Mouse (Mus musculus): ENCODE data around the gene Raf1. TPM values are rescaled to one million over a fixed set of nuclear protein-coding genes. Genes with fewer than 3 reads are reported as not detected.

Raf1 gene
- polyA plus RNA-seq, 1 experiment: 70.3 TPM

- no peak overlapping the region for H3K4me3 ChIP-seq (ENCODE audit: insufficient read depth, low read depth, low read length)
- H3K4me1 ChIP-seq (ENCODE audit: control insufficient read depth, insufficient read depth, insufficient read length, low read length): peaks cover 6% of the 10 kb centered on the region
- no peak overlapping the region for H3K27ac ChIP-seq (replicated peaks; ENCODE audit: low read depth, low read length)
Measured at GRCm38 (mm10) chr6:115692163-115692950, 15.9 kb upstream of the Raf1 start.

GRCm38 (mm10) chr6:115690105-115690504 lies 13.7 kb upstream of the Raf1 start:
- Histone ChIP-seq H3K4me1 (ENCODE audit: control insufficient read depth, insufficient read depth, insufficient read length, low read length) (peaks cover 6% of the 10 kb centered on the region), H3K4me3 (ENCODE audit: insufficient read depth, low read depth, low read length) (no peak overlapping the region), H3K27ac (replicated peaks; ENCODE audit: low read depth, low read length) (no peak overlapping the region)

- Histone ChIP-seq H3K4me3 (ENCODE audit: insufficient read depth, low read depth, low read length) (no peak overlapping the region), H3K27ac (replicated peaks; ENCODE audit: low read depth, low read length) (no peak overlapping the region), H3K4me1 (ENCODE audit: control insufficient read depth, insufficient read depth, insufficient read length, low read length) (no peaks in the 10 kb centered on the region)
Measured at GRCm38 (mm10) chr6:115688589-115688988, 12.2 kb upstream of the Raf1 start.

GRCm38 (mm10) chr6:115687753-115688152 lies 11.3 kb upstream of the Raf1 start:
- Histone ChIP-seq H3K4me3 (ENCODE audit: insufficient read depth, low read depth, low read length) (no peak overlapping the region), H3K4me1 (ENCODE audit: control insufficient read depth, insufficient read depth, insufficient read length, low read length) (no peaks in the 10 kb centered on the region), H3K27ac (replicated peaks; ENCODE audit: low read depth, low read length) (no peak overlapping the region)

- H3K4me1 ChIP-seq (ENCODE audit: control insufficient read depth, insufficient read depth, insufficient read length, low read length): no peaks in the 10 kb centered on the region
- no peak overlapping the region for H3K27ac ChIP-seq (replicated peaks; ENCODE audit: low read depth, low read length)
- H3K4me3 ChIP-seq (ENCODE audit: insufficient read depth, low read depth, low read length): no peak overlapping the region
Measured at GRCm38 (mm10) chr6:115684851-115685646, 8.6 kb upstream of the Raf1 start.

GRCm38 (mm10) chr6:115684271-115684670 lies 7.8 kb upstream of the Raf1 start:
- H3K4me3 ChIP-seq (ENCODE audit: insufficient read depth, low read depth, low read length): no peak overlapping the region
- no peak overlapping the region for H3K27ac ChIP-seq (replicated peaks; ENCODE audit: low read depth, low read length)
- H3K4me1 ChIP-seq (ENCODE audit: control insufficient read depth, insufficient read depth, insufficient read length, low read length): no peaks in the 10 kb centered on the region

- Histone ChIP-seq H3K27ac (replicated peaks; ENCODE audit: low read depth, low read length) (no peak overlapping the region), H3K4me1 (ENCODE audit: control insufficient read depth, insufficient read depth, insufficient read length, low read length) (no peaks in the 10 kb centered on the region), H3K4me3 (ENCODE audit: insufficient read depth, low read depth, low read length) (no peak overlapping the region)
Measured at GRCm38 (mm10) chr6:115681066-115681465, 4.6 kb upstream of the Raf1 start.

- Histone ChIP-seq H3K27ac (replicated peaks; ENCODE audit: low read depth, low read length) (no peak overlapping the region), H3K4me3 (ENCODE audit: insufficient read depth, low read depth, low read length) (no peak overlapping the region), H3K4me1 (ENCODE audit: control insufficient read depth, insufficient read depth, insufficient read length, low read length) (peaks cover 7% of the 10 kb centered on the region)
Measured at GRCm38 (mm10) chr6:115678012-115678411, 1.6 kb upstream of the Raf1 start.

- Histone ChIP-seq H3K27ac (replicated peaks; ENCODE audit: low read depth, low read length) (peak overlapping the region; percentile 94), H3K4me3 (ENCODE audit: insufficient read depth, low read depth, low read length) (peak overlapping the region; percentile 95), H3K4me1 (ENCODE audit: control insufficient read depth, insufficient read depth, insufficient read length, low read length) (peaks cover 7% of the 10 kb centered on the region)
Measured at GRCm38 (mm10) chr6:115677441-115677840, 1.0 kb upstream of the Raf1 start.

GRCm38 (mm10) chr6:115675508-115676336 lies 713 bp downstream of the Raf1 start:
- Histone ChIP-seq H3K27ac (replicated peaks; ENCODE audit: low read depth, low read length) (peak overlapping the region; percentile 95), H3K4me1 (ENCODE audit: control insufficient read depth, insufficient read depth, insufficient read length, low read length) (peaks cover 15% of the 10 kb centered on the region), H3K4me3 (ENCODE audit: insufficient read depth, low read depth, low read length) (peak overlapping the region; percentile 95)

- Histone ChIP-seq H3K4me1 (ENCODE audit: control insufficient read depth, insufficient read depth, insufficient read length, low read length) (peaks cover 17% of the 10 kb centered on the region), H3K4me3 (ENCODE audit: insufficient read depth, low read depth, low read length) (peak overlapping the region; percentile 95), H3K27ac (replicated peaks; ENCODE audit: low read depth, low read length) (peak overlapping the region; percentile 95)
Measured at GRCm38 (mm10) chr6:115675166-115675507, 1.3 kb downstream of the Raf1 start.

- peaks cover 18% of the 10 kb centered on the region for H3K4me1 ChIP-seq (ENCODE audit: control insufficient read depth, insufficient read depth, insufficient read length, low read length)
- H3K27ac ChIP-seq (replicated peaks; ENCODE audit: low read depth, low read length): 0 out of 2 replicates have a peak overlapping the region, but pooled peaks have one; percentile 10
- peak overlapping the region; percentile 21 for H3K4me3 ChIP-seq (ENCODE audit: insufficient read depth, low read depth, low read length)
Measured at GRCm38 (mm10) chr6:115674316-115674715, 2.1 kb downstream of the Raf1 start.

GRCm38 (mm10) chr6:115672700-115673099 lies 3.7 kb downstream of the Raf1 start:
- H3K4me3 ChIP-seq (ENCODE audit: insufficient read depth, low read depth, low read length): no peak overlapping the region
- no peak overlapping the region for H3K27ac ChIP-seq (replicated peaks; ENCODE audit: low read depth, low read length)
- H3K4me1 ChIP-seq (ENCODE audit: control insufficient read depth, insufficient read depth, insufficient read length, low read length): peaks cover 26% of the 10 kb centered on the region

- Histone ChIP-seq H3K4me3 (ENCODE audit: insufficient read depth, low read depth, low read length) (no peak overlapping the region), H3K4me1 (ENCODE audit: control insufficient read depth, insufficient read depth, insufficient read length, low read length) (peaks cover 23% of the 10 kb centered on the region), H3K27ac (replicated peaks; ENCODE audit: low read depth, low read length) (peak overlapping the region; percentile 83)
Measured at GRCm38 (mm10) chr6:115666641-115667040, 9.8 kb downstream of the Raf1 start.

- H3K4me3 ChIP-seq (ENCODE audit: insufficient read depth, low read depth, low read length): no peak overlapping the region
- peaks cover 16% of the 10 kb centered on the region for H3K4me1 ChIP-seq (ENCODE audit: control insufficient read depth, insufficient read depth, insufficient read length, low read length)
- H3K27ac ChIP-seq (replicated peaks; ENCODE audit: low read depth, low read length): no peak overlapping the region
Measured at GRCm38 (mm10) chr6:115664268-115664667, 12.2 kb downstream of the Raf1 start.

Data from brown adipose tissue, adult 24 weeks (tissue).